Mouse (Mus musculus) forebrain, embryonic 14.5 days (tissue): ENCODE results near the gene Sult2b1. TPM values are rescaled to one million over a fixed set of nuclear protein-coding genes. Genes with fewer than 3 reads are reported as not detected.
A peak's percentile ranks its signal among the peaks of the same experiment; 100 is the strongest.

Experiments used
- ATAC-seq: fragments of 200-750 bp; cut with Nextera tagmentation; 2 replicates; pipeline ENCODE4 v1.8.0; 2017; ENCODE audit warnings: mild to moderate bottlenecking, moderate library complexity
- DNase-seq: peaks from one replicate; pipeline ENCODE4 v3.0.0-alpha.2; 2015; ENCODE audit warnings: low spot score
- H3K27ac ChIP-seq: fragments of 300-500 bp; sonication (generic); 2 replicates; pipeline ENCODE4 v1.5.1; 2014; ENCODE audit warnings: low read depth, mild to moderate bottlenecking, control low read depth, low read length, moderate library complexity
- H3K27me3 ChIP-seq: fragments of 300-500 bp; sonication (generic); replicated peaks from 2 replicates; pipeline ENCODE4 v1.6.1; 2014; ENCODE audit warnings: low read length, control low read depth, mixed read lengths; ENCODE audit not compliant: control insufficient read depth, insufficient read depth
- H3K36me3 ChIP-seq: fragments of 300-500 bp; sonication (generic); 2 replicates; pipeline ENCODE4 v1.6.1; 2014; ENCODE audit warnings: low read length, control low read depth; ENCODE audit not compliant: control insufficient read depth, insufficient read depth
- H3K4me1 ChIP-seq: fragments of 300-500 bp; sonication (generic); 2 replicates; pipeline ENCODE4 v1.6.1; 2014; ENCODE audit warnings: antibody characterized with exemption, low read length, control low read depth; ENCODE audit not compliant: control insufficient read depth, insufficient read depth
- H3K4me2 ChIP-seq: fragments of 300-500 bp; sonication (generic); 2 replicates; pipeline ENCODE4 v1.6.1; 2014; ENCODE audit warnings: mild to moderate bottlenecking, control low read depth, low read length
- H3K4me3 ChIP-seq: fragments of 300-500 bp; sonication (generic); 2 replicates; pipeline ENCODE4 v1.5.1; 2014; ENCODE audit warnings: low read depth, low read length, control low read depth
- H3K9ac ChIP-seq: fragments of 300-500 bp; sonication (generic); 2 replicates; pipeline ENCODE4 v1.6.1; 2014; ENCODE audit warnings: mild to moderate bottlenecking, low read length, control low read depth, moderate library complexity
- H3K9me3 ChIP-seq: fragments of 300-500 bp; sonication (generic); replicated peaks from 2 replicates; pipeline ENCODE4 v1.6.1; 2016; ENCODE audit warnings: low read length, control low read depth, mixed read lengths; ENCODE audit not compliant: control insufficient read depth
- WGBS: fragments of 180-500 bp; shearing (Covaris S2); extraction: QIAGEN DNeasy Blood & Tissue Kit; methylation state at CpG from one replicate; pipeline ENCODE4 v1.1.7; 2014; 5-methylcytosine and 5-hydroxymethylcytosine counted together
- polyA plus RNA-seq: library from polyadenylated mRNA; unstranded; fragments of >200 nt; fragmentation: Nextera tagmentation; extraction: Ambion mirVana; gene quantifications from 2 replicates; pipeline ENCODE4 v1.2.1, GENCODE M21; 2014

Gene Sult2b1
- polyA plus RNA-seq, 1 experiment from 2014 or later, result 4.0 TPM

DNA sequence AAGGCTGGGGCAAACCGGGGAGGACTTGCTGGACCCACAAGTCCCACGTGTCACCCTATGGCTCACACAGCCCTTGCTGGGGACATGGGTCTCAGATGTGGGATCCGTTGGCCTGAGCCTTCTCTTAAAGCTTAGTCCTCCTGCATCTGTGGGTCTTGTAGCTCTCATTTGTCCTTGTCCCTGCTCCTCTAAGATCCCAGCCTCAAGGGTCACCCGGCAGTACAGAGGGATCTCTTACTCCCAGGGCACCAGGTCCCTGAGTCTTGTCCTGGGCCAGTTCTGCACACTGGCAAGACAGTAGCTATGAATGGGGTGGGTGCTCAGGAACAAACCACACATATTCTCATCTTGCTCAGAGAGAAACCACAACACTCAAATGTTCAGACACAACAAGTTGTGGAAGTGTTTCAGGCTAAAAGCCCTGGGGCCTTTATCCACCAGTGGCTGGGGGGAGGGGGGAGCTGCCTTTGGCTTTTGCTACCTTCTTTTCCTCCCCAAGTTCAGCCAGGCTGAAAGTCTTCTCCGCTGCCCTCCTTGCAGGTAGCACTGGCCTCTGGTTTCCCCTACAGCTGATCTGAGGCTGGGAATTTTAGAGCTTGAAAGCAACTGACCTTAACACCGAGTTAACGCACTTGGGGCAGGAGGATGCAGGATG lies 100.9 kb downstream of the Sult2b1 start, which contains the start of gene Ntn5:
Gene Ntn5, plus strand, starts transcription at position 627 of the 655 bp plus-strand sequence.
- H3K36me3 ChIP-seq, result no peaks in the 10 kb centered on the region
- no peak within 1 kb of the TSS for H3K27ac ChIP-seq
- DNase-seq (no peak), ATAC-seq (no peak)
- no peaks in the 10 kb centered on the region for H3K4me1 ChIP-seq
- H3K4me2 ChIP-seq, result no peak within 1 kb of the TSS
- no peaks in the 10 kb centered on the region for H3K9me3 ChIP-seq
- WGBS, result 82% methylated on average over 7 of the region's 7 CpGs
- no peaks in the 10 kb centered on the region for H3K27me3 ChIP-seq
- H3K4me3 ChIP-seq, result no peak within 1 kb of the TSS
- H3K9ac ChIP-seq, result 0 out of 2 replicates have a peak within 1 kb of the TSS, but pooled peaks have one; percentile 3

DNA sequence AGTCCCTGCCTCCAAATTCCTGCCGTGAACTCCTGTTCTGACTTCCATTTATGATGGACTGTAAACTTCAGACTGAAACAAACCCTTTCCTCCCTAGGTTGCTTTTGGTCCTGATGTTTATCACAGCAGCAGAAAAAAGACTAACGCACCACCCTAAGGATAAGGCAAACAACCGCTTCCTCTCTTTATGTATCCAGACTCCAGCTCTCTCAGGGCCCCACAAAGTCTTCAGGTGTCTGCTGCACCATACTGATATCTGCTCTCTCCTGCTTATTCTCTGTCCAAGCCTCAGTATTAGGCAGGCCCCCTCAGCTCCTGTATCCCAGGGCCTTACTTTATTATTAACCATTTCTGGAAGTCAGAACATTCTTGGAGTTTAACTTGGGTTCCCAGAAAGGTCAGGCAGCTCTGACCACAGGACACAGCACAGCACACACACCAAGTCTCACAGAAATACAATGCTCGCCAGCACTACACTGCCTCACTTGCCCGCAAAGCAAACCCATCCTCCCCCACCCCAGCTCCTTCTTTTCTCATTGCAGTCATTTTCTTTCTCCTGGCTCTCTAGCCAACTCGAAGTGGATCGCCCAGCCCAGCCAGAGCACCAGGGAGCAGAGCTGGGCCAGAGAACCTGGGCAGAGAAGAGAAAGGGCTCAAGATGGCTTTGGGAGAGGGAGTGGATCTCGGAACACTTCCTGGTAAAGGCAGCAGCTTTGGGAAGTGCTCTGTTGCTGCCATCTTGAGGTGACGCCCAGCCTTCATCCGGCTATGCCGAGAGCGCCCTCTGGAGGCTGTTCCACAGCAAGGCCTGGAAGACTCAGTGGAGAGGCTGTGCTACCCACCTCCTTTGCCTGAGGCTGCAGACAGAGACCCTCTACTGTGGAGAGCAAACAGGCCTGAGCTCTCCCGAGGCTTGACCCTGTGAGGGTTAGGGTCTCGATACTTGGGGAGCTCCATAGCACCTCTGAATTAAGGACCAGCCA lies 102.0 kb downstream of the Sult2b1 start:
- Histone ChIP-seq H3K4me3 (no peak overlapping the region), H3K9ac (no peak overlapping the region; the same call in 1 of the 2 replicates), H3K4me1 (no peaks in the 10 kb centered on the region), H3K27ac (peak overlapping the region; percentile 34; the same call in 1 of the 2 replicates), H3K9me3 (no peaks in the 10 kb centered on the region), H3K4me2 (peak overlapping the region; percentile 33), H3K36me3 (no peaks in the 10 kb centered on the region), H3K27me3 (no peaks in the 10 kb centered on the region)
- WGBS, result 29% methylated on average over 14 of the region's 14 CpGs
- peak; percentile 94 for DNase-seq
- peak; percentile 84 for ATAC-seq

DNA sequence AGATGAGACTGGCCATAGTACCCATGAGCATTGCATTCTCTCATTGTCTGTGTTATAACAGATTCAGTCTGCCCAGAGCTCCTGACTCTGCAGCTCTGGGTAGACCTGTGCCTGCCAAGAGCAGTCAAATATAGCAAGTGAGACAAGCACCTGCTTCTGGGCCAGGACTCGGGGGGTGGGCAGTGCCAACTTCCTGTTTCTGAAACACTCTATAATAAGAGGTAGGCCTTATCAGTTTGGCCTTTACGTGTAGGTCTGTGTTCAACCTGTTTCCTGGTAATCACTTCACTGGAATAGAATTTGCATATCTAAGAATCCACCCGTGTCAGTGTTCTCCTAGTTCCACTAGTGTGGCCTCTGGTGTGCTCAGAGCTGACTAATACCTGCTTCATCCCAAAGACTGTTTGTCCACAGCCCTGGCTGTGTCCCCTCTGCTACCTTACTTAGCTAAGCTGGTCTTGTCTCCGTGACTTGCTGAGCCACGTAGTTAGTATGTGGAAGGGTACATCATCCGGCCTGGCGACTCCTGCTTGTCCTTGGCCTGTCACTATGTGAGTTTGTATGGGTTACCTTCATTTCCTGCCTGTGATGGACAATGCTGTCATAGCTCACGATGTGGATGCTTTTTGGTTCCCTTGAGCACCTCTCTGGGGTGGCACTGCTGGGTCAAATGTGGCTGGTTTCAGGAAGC lies 103.3 kb downstream of the Sult2b1 start:
- no peak overlapping the region for H3K4me2 ChIP-seq
- H3K4me1 ChIP-seq, result no peaks in the 10 kb centered on the region
- no peak overlapping the region for H3K4me3 ChIP-seq
- H3K27ac ChIP-seq, result no peak overlapping the region
- DNase-seq (no peak), ATAC-seq (no peak)
- H3K9ac ChIP-seq, result no peak overlapping the region
- no peaks in the 10 kb centered on the region for H3K27me3 ChIP-seq
- 87% methylated on average over 8 of the region's 8 CpGs for WGBS
- H3K9me3 ChIP-seq, result no peaks in the 10 kb centered on the region
- no peaks in the 10 kb centered on the region for H3K36me3 ChIP-seq

Other genes with a start within 250 kb of the Sult2b1 start
- gene Hsd17b14, start 229.8 kb downstream of the Sult2b1 start, polyA plus RNA-seq, result 0.17 and 0.22 TPM in 2 replicates
- 19.6 and 20.1 TPM in 2 replicates for gene Bcat2, start 214.5 kb downstream of the Sult2b1 start, polyA plus RNA-seq
- gene Fgf21, start 169.2 kb downstream of the Sult2b1 start, polyA plus RNA-seq, result not detected in 2 replicates
- not detected in 2 replicates for gene Fut1, start 167.4 kb downstream of the Sult2b1 start, polyA plus RNA-seq
- gene Izumo1, start 162.9 kb downstream of the Sult2b1 start, polyA plus RNA-seq, result not detected in 2 replicates
- 7.3 and 9.7 TPM in 2 replicates for gene Rasip1, start 157.2 kb downstream of the Sult2b1 start, polyA plus RNA-seq
- 1.3 and 1.9 TPM in 2 replicates for gene Mamstr, start 144.7 kb downstream of the Sult2b1 start, polyA plus RNA-seq
- 0.11 TPM in 1 of 2 replicates, not detected in the other for gene Fut2, start 118.3 kb downstream of the Sult2b1 start, polyA plus RNA-seq
- gene Ntn5, start 100.6 kb downstream of the Sult2b1 start, polyA plus RNA-seq, result 0.28 and 0.41 TPM in 2 replicates
- 0.06 and 0.38 TPM in 2 replicates for gene Sec1, start 90.3 kb downstream of the Sult2b1 start, polyA plus RNA-seq
- 22.5 and 22.8 TPM in 2 replicates for gene Car11, start 84.8 kb downstream of the Sult2b1 start, polyA plus RNA-seq
- gene Dbp, start 79.6 kb downstream of the Sult2b1 start, polyA plus RNA-seq, result 3.6 and 3.7 TPM in 2 replicates
- 727 and 966 TPM in 2 replicates for gene Rpl18, start 69.2 kb downstream of the Sult2b1 start, polyA plus RNA-seq
- 16.3 and 19.7 TPM in 2 replicates for gene Sphk2, start 66.7 kb downstream of the Sult2b1 start, polyA plus RNA-seq
- gene Fam83e, start 63.5 kb downstream of the Sult2b1 start, polyA plus RNA-seq, result 0.11 and 0.15 TPM in 2 replicates
- not detected in 2 replicates for gene Spaca4, start 58.9 kb downstream of the Sult2b1 start, polyA plus RNA-seq
- gene Lmtk3, start 931 bp downstream of the Sult2b1 start, polyA plus RNA-seq, result 11.8 and 18.4 TPM in 2 replicates
- gene Cyth2, start 29.9 kb upstream of the Sult2b1 start, polyA plus RNA-seq, result 286 TPM in 2 replicates
- gene Kcnj14, start 40.1 kb upstream of the Sult2b1 start, polyA plus RNA-seq, result 0.41 and 0.78 TPM in 2 replicates
- gene Grwd1, start 46.3 kb upstream of the Sult2b1 start, polyA plus RNA-seq, result 45.2 and 46.7 TPM in 2 replicates
- gene Kdelr1, start 88.1 kb upstream of the Sult2b1 start, polyA plus RNA-seq, result 104 and 111 TPM in 2 replicates
- 0.52 and 0.77 TPM in 2 replicates for gene Grin2d, start 93.7 kb upstream of the Sult2b1 start, polyA plus RNA-seq
- 0.51 and 0.55 TPM in 2 replicates for gene Syngr4, start 112.0 kb upstream of the Sult2b1 start, polyA plus RNA-seq
- gene Tmem143, start 112.3 kb upstream of the Sult2b1 start, polyA plus RNA-seq, result 5.1 and 6.2 TPM in 2 replicates
- 27.9 and 32.8 TPM in 2 replicates for gene Emp3, start 136.7 kb upstream of the Sult2b1 start, polyA plus RNA-seq
- gene Ccdc114, start 139.4 kb upstream of the Sult2b1 start, polyA plus RNA-seq, result 2.6 and 2.7 TPM in 2 replicates
- 0.30 and 0.33 TPM in 2 replicates for gene Abcc6, start 245.6 kb upstream of the Sult2b1 start, polyA plus RNA-seq
- 19.6 and 25.9 TPM in 2 replicates for gene Nomo1, start 249.0 kb upstream of the Sult2b1 start, polyA plus RNA-seq